Mouse (Mus musculus): ENCODE measurements around the gene Car4. TPM values are rescaled to one million over a fixed set of nuclear protein-coding genes. Genes with fewer than 3 reads are reported as not detected.

Gene Car4
- polyA plus RNA-seq, 1 experiment from 2014 or later, result 0.70 TPM

DNA sequence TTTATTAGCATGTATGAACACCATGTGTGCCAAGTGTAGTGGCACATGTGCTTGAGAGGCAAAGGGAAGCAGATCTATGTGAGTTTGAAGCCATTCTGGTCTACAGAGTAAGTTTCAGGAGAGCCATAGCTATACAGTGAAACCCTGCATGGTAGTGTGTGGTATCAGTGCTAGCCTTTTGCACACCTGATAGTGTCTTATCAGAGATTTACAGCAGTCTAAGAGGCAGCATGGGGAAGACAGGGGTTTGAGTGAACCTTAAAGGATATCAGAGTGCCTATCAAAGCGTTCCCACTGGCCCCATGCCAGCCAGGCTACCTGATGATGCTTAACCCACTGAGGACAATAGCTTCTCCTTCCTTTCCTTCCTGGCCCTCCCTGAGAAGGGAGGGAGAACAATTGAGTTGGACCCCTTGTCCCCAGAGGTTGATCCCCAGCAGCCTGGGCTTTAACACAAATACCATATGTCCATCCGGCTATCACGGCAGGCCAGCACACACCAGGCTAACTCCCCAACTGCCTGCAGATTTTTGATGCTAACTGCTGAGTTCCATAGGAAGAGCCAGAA is 19.9 kb downstream of the Car4 start:
- H3K4me2 ChIP-seq (ENCODE audit: low read depth, low read length), result no peak overlapping the region
- WGBS, result 70% methylated on average over 3 of the region's 3 CpGs
- H3K27ac ChIP-seq (ENCODE audit: low read length), result no peak overlapping the region
- no peaks in the 10 kb centered on the region for H3K27me3 ChIP-seq (ENCODE audit: control insufficient read depth, insufficient read depth, low read depth, low read length)
- no peak for ATAC-seq (ENCODE audit: low read depth)
- no peak overlapping the region for H3K4me3 ChIP-seq (ENCODE audit: low read length)
- H3K4me1 ChIP-seq (replicated peaks; ENCODE audit: control insufficient read depth, insufficient read depth, low read length), result no peaks in the 10 kb centered on the region
- no peak overlapping the region for H3K9ac ChIP-seq (ENCODE audit: low read length)
- no peaks in the 10 kb centered on the region for H3K9me3 ChIP-seq (ENCODE audit: control insufficient read depth, low read length)
- no peaks in the 10 kb centered on the region for H3K36me3 ChIP-seq (ENCODE audit: control insufficient read depth, insufficient read depth, low read length)

GRCm38 (mm10) chr11:84978113-84978512 is 20.5 kb downstream of the Car4 start:
- no peaks in the 10 kb centered on the region for H3K4me1 ChIP-seq (replicated peaks; ENCODE audit: control insufficient read depth, insufficient read depth, low read length)
- no peaks in the 10 kb centered on the region for H3K9me3 ChIP-seq (ENCODE audit: control insufficient read depth, low read length)
- H3K4me2 ChIP-seq (ENCODE audit: low read depth, low read length), result no peak overlapping the region
- H3K9ac ChIP-seq (ENCODE audit: low read length), result no peak overlapping the region
- H3K4me3 ChIP-seq (ENCODE audit: low read length), result no peak overlapping the region
- ATAC-seq (ENCODE audit: low read depth), result no peak
- no peaks in the 10 kb centered on the region for H3K36me3 ChIP-seq (ENCODE audit: control insufficient read depth, insufficient read depth, low read length)
- no peak overlapping the region for H3K27ac ChIP-seq (ENCODE audit: low read length)
- WGBS, result 40% methylated on average over 2 of the region's 2 CpGs
- H3K27me3 ChIP-seq (ENCODE audit: control insufficient read depth, insufficient read depth, low read depth, low read length), result no peaks in the 10 kb centered on the region

DNA sequence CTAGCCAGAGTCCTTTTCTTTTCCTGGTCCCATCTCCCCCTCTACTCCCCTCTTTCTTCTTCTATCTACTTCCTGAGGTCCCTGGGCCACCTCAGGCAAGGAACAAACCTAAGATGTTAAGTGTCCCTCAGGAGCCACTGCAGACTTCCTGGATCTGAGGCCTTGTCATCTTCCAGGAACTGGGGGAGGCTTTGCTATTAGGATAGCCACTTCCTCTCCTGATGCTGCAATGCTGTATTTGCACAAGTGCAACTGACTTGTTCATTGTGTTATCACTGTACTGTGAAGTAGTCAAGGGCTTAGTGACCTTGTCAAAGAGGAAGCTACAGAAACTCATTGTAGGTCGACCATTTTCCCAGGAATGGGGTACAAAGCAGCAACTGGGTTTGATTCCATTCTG is 21.8 kb downstream of the Car4 start:
- H3K9me3 ChIP-seq (ENCODE audit: control insufficient read depth, low read length), result no peaks in the 10 kb centered on the region
- no peak overlapping the region for H3K4me2 ChIP-seq (ENCODE audit: low read depth, low read length)
- H3K9ac ChIP-seq (ENCODE audit: low read length), result no peak overlapping the region
- no peak overlapping the region for H3K27ac ChIP-seq (ENCODE audit: low read length)
- no peak for ATAC-seq (ENCODE audit: low read depth)
- H3K36me3 ChIP-seq (ENCODE audit: control insufficient read depth, insufficient read depth, low read length), result no peaks in the 10 kb centered on the region
- H3K4me3 ChIP-seq (ENCODE audit: low read length), result no peak overlapping the region
- H3K27me3 ChIP-seq (ENCODE audit: control insufficient read depth, insufficient read depth, low read depth, low read length), result no peaks in the 10 kb centered on the region
- no peaks in the 10 kb centered on the region for H3K4me1 ChIP-seq (replicated peaks; ENCODE audit: control insufficient read depth, insufficient read depth, low read length)
- 26% methylated on average over 1 of the region's 1 CpGs for WGBS

DNA sequence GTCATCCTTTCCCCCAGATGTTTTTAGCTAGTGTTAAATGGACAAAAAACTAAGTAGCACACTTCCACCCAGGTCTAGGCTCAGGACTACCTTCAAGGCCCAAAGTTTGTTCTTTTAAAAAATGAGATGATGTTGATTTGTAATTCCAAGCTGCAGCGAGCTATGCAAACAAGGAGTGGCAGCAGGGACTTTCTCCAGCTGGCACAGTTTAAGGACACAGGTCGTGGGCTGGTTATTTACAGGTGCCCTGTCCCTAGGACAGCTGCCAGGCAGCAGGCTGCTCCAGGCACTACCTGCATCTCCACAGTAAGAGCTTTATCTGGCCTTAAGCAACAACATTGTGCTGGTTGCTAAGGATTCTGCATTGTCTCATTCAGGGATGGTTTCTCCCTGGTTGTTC is 23.1 kb downstream of the Car4 start:
- 64% methylated on average over 2 of the region's 2 CpGs for WGBS
- no peaks in the 10 kb centered on the region for H3K9me3 ChIP-seq (ENCODE audit: control insufficient read depth, low read length)
- H3K9ac ChIP-seq (ENCODE audit: low read length), result no peak overlapping the region
- no peaks in the 10 kb centered on the region for H3K27me3 ChIP-seq (ENCODE audit: control insufficient read depth, insufficient read depth, low read depth, low read length)
- no peak for ATAC-seq (ENCODE audit: low read depth)
- H3K27ac ChIP-seq (ENCODE audit: low read length), result no peak overlapping the region
- H3K4me3 ChIP-seq (ENCODE audit: low read length), result no peak overlapping the region
- no peak overlapping the region for H3K4me2 ChIP-seq (ENCODE audit: low read depth, low read length)
- H3K4me1 ChIP-seq (replicated peaks; ENCODE audit: control insufficient read depth, insufficient read depth, low read length), result no peaks in the 10 kb centered on the region
- H3K36me3 ChIP-seq (ENCODE audit: control insufficient read depth, insufficient read depth, low read length), result peaks cover 2% of the 10 kb centered on the region; the same call in 1 of the 2 replicates

DNA sequence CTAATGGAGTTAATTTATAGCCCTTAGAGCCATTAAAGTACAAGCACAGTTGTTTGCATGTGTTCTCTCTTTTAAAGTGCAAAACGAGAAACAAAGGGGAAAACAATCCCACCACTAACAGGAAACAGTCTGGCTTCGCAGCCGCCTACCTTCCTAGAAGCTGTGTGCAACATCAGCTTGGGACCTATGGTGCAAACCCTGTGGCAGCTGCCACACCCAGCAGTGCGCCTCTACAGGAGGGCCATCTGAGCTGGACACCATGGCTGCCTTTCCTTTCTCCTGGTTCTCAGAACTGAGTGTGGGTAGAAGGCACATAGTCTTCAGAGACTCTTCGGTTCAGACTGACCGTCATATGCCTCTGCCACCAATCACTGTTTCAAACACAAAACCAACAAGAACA is 27.8 kb downstream of the Car4 start:
- WGBS, result 84% methylated on average over 6 of the region's 6 CpGs
- H3K4me2 ChIP-seq (ENCODE audit: low read depth, low read length), result no peak overlapping the region

GRCm38 (mm10) chr11:84988341-84988919 is 30.8 kb downstream of the Car4 start:
- peaks cover 15% of the 10 kb centered on the region for H3K36me3 ChIP-seq (ENCODE audit: control insufficient read depth, insufficient read depth, low read length)
- 82% methylated on average over 3 of the region's 3 CpGs for WGBS
- H3K4me3 ChIP-seq (ENCODE audit: low read length), result no peak overlapping the region
- H3K9ac ChIP-seq (ENCODE audit: low read length), result no peak overlapping the region
- H3K9me3 ChIP-seq (ENCODE audit: control insufficient read depth, low read length), result no peaks in the 10 kb centered on the region
- no peaks in the 10 kb centered on the region for H3K4me1 ChIP-seq (replicated peaks; ENCODE audit: control insufficient read depth, insufficient read depth, low read length)
- H3K27ac ChIP-seq (ENCODE audit: low read length), result no peak overlapping the region
- no peak for ATAC-seq (ENCODE audit: low read depth)
- no peak overlapping the region for H3K4me2 ChIP-seq (ENCODE audit: low read depth, low read length)
- H3K27me3 ChIP-seq (ENCODE audit: control insufficient read depth, insufficient read depth, low read depth, low read length), result no peaks in the 10 kb centered on the region

More for the DNA sequence above, 27.8 kb downstream of the Car4 start:
- no peak for ATAC-seq (ENCODE audit: low read depth)
- Histone ChIP-seq H3K27ac (ENCODE audit: low read length) (no peak overlapping the region), H3K4me1 (replicated peaks; ENCODE audit: control insufficient read depth, insufficient read depth, low read length) (no peaks in the 10 kb centered on the region), H3K9me3 (ENCODE audit: control insufficient read depth, low read length) (no peaks in the 10 kb centered on the region), H3K9ac (ENCODE audit: low read length) (no peak overlapping the region), H3K27me3 (ENCODE audit: control insufficient read depth, insufficient read depth, low read depth, low read length) (no peaks in the 10 kb centered on the region), H3K4me3 (ENCODE audit: low read length) (no peak overlapping the region), H3K36me3 (ENCODE audit: control insufficient read depth, insufficient read depth, low read length) (peaks cover 6% of the 10 kb centered on the region)

DNA sequence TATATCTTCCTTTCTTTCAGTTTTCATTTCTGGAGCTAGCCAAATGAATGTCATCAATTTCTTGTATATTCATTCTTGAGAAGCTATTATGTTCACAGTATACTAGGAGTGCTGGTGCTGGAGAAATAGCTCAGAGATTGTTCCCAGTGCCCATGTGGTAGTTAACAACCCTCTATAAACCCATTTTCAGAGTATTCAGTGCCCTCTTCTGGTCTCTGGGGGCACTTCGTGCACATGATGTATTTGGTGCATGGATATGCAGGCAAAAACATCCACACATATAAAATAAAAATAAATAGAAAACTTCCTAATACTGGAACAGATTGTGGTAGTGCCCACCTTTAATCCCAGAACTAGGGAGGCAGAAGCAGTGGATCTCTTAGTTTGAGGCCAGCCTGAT is 35.4 kb downstream of the Car4 start:
- no peak overlapping the region for H3K4me3 ChIP-seq (ENCODE audit: low read length)
- H3K4me1 ChIP-seq (replicated peaks; ENCODE audit: control insufficient read depth, insufficient read depth, low read length), result no peaks in the 10 kb centered on the region
- H3K4me2 ChIP-seq (ENCODE audit: low read depth, low read length), result no peak overlapping the region
- no peaks in the 10 kb centered on the region for H3K27me3 ChIP-seq (ENCODE audit: control insufficient read depth, insufficient read depth, low read depth, low read length)
- no peak for ATAC-seq (ENCODE audit: low read depth)
- H3K9ac ChIP-seq (ENCODE audit: low read length), result no peak overlapping the region
- peaks cover 21% of the 10 kb centered on the region for H3K36me3 ChIP-seq (ENCODE audit: control insufficient read depth, insufficient read depth, low read length)
- no peaks in the 10 kb centered on the region for H3K9me3 ChIP-seq (ENCODE audit: control insufficient read depth, low read length)
- H3K27ac ChIP-seq (ENCODE audit: low read length), result no peak overlapping the region
- WGBS, result 80% methylated on average over 1 of the region's 1 CpGs

GRCm38 (mm10) chr11:84995241-84995640 is 37.7 kb downstream of the Car4 start:
- H3K9me3 ChIP-seq (ENCODE audit: control insufficient read depth, low read length), result no peaks in the 10 kb centered on the region
- peaks cover 17% of the 10 kb centered on the region for H3K36me3 ChIP-seq (ENCODE audit: control insufficient read depth, insufficient read depth, low read length)
- H3K27ac ChIP-seq (ENCODE audit: low read length), result no peak overlapping the region
- WGBS, result 89% methylated on average over 1 of the region's 1 CpGs
- H3K4me1 ChIP-seq (replicated peaks; ENCODE audit: control insufficient read depth, insufficient read depth, low read length), result no peaks in the 10 kb centered on the region
- ATAC-seq (ENCODE audit: low read depth), result no peak
- no peak overlapping the region for H3K4me2 ChIP-seq (ENCODE audit: low read depth, low read length)
- no peak overlapping the region for H3K4me3 ChIP-seq (ENCODE audit: low read length)
- H3K9ac ChIP-seq (ENCODE audit: low read length), result no peak overlapping the region
- no peaks in the 10 kb centered on the region for H3K27me3 ChIP-seq (ENCODE audit: control insufficient read depth, insufficient read depth, low read depth, low read length)

DNA sequence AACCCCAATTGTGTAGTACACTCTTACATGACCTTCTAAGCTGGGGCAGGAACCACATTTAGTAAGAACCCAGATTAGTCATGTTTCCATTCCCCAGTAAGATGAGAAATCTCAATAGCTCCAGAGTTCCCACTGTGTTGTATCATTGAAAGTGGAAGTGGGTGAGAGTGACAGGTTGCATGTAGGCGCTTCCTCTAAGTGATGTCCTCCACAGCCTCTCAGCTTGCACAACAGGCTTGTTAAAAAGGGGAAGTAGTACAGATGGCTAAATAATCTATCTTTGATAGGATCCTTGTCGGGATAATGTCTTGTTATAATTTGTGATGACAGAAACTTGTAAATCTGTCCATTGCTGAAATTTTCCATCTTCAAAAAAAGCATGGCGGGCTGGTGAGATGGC is 46.0 kb downstream of the Car4 start:
- no peak for ATAC-seq (ENCODE audit: low read depth)
- Histone ChIP-seq H3K9me3 (ENCODE audit: control insufficient read depth, low read length) (no peaks in the 10 kb centered on the region), H3K4me1 (replicated peaks; ENCODE audit: control insufficient read depth, insufficient read depth, low read length) (no peaks in the 10 kb centered on the region), H3K4me2 (ENCODE audit: low read depth, low read length) (no peak overlapping the region), H3K27me3 (ENCODE audit: control insufficient read depth, insufficient read depth, low read depth, low read length) (no peaks in the 10 kb centered on the region), H3K36me3 (ENCODE audit: control insufficient read depth, insufficient read depth, low read length) (peaks cover 4% of the 10 kb centered on the region; the same call in 1 of the 2 replicates), H3K27ac (ENCODE audit: low read length) (no peak overlapping the region), H3K9ac (ENCODE audit: low read length) (no peak overlapping the region), H3K4me3 (ENCODE audit: low read length) (no peak overlapping the region)
- WGBS, result 95% methylated on average over 3 of the region's 3 CpGs

DNA sequence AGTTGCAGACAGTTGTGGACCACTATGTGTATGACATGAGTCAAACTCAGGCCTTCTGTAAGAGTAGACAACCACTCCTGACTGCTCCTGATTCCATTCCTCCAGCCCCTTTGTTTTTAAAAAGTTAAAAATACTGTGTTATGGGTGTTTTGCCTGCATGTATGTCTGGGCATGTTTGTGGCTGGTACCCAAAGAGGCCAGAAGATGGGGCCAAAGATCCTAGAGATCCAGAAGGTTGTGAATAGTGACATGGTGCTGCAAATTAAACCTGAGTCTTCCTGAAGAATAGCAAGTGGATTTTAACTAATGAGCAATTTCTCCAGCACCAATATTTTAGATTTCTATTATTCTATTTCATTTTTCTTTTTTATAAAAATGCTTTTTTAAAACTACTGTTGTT is 55.5 kb downstream of the Car4 start:
- no peak overlapping the region for H3K4me2 ChIP-seq (ENCODE audit: low read depth, low read length)
- no peak overlapping the region for H3K9ac ChIP-seq (ENCODE audit: low read length)
- no peak overlapping the region for H3K27ac ChIP-seq (ENCODE audit: low read length)
- ATAC-seq (ENCODE audit: low read depth), result no peak
- H3K27me3 ChIP-seq (ENCODE audit: control insufficient read depth, insufficient read depth, low read depth, low read length), result no peaks in the 10 kb centered on the region
- no peak overlapping the region for H3K4me3 ChIP-seq (ENCODE audit: low read length)
- H3K36me3 ChIP-seq (ENCODE audit: control insufficient read depth, insufficient read depth, low read length), result no peaks in the 10 kb centered on the region
- H3K4me1 ChIP-seq (replicated peaks; ENCODE audit: control insufficient read depth, insufficient read depth, low read length), result no peaks in the 10 kb centered on the region
- no peaks in the 10 kb centered on the region for H3K9me3 ChIP-seq (ENCODE audit: control insufficient read depth, low read length)
